Mouse (Mus musculus): ENCODE measurements around the gene Dnaja1. TPM values are rescaled to one million over a fixed set of nuclear protein-coding genes. Genes with fewer than 3 reads are reported as not detected.
A peak's percentile ranks its signal among the peaks of the same experiment; 100 is the strongest.

Dnaja1 gene
- total and polyA plus RNA-seq, 2 experiments from 2014 or later = 185 to 667 TPM

- Histone ChIP-seq H3K4me1 (ENCODE audit: insufficient read depth) (peaks cover 5% of the 10 kb centered on the region), H3K9ac (no peak overlapping the region), H3K4me2 (ENCODE audit: low read depth) (no peak overlapping the region), H3K27ac (ENCODE audit: low read depth, low read length) (no peak overlapping the region), H3K36me3 (ENCODE audit: insufficient read depth) (no peaks in the 10 kb centered on the region), H3K4me3 (ENCODE audit: low read depth, low read length) (no peak overlapping the region), H3K27me3 (ENCODE audit: insufficient read depth, low read length) (no peaks in the 10 kb centered on the region), H3K9me3 (ENCODE audit: low read length) (no peaks in the 10 kb centered on the region)
- no peak for ATAC-seq
- TF ChIP-seq CTCF (IDR thresholded peaks at IDR 0.05; ENCODE audit: low read depth) = no peak
- 89% methylated on average over 3 of the region's 3 CpGs for WGBS
- DNase-seq = no peak
Measured at GRCm38 (mm10) chr4:40717141-40717540, 4.8 kb upstream of the Dnaja1 start.

GRCm38 (mm10) chr4:40720910-40721309, 1.0 kb upstream of the Dnaja1 start:
- ATAC-seq = no peak
- H3K4me3 ChIP-seq (ENCODE audit: low read depth, low read length) = no peak overlapping the region
- 97% methylated on average over 8 of the region's 8 CpGs for WGBS
- H3K27me3 ChIP-seq (ENCODE audit: insufficient read depth, low read length) = no peaks in the 10 kb centered on the region
- H3K27ac ChIP-seq (ENCODE audit: low read depth, low read length) = peak overlapping the region; percentile 100; the same call in 1 of the 2 replicates
- no peak for DNase-seq
- H3K4me1 ChIP-seq (ENCODE audit: insufficient read depth) = peaks cover 24% of the 10 kb centered on the region
- no peak for TF ChIP-seq CTCF (IDR thresholded peaks at IDR 0.05; ENCODE audit: low read depth)
- no peaks in the 10 kb centered on the region for H3K9me3 ChIP-seq (ENCODE audit: low read length)
- H3K36me3 ChIP-seq (ENCODE audit: insufficient read depth) = peaks cover 7% of the 10 kb centered on the region; the same call in 1 of the 2 replicates
- H3K4me2 ChIP-seq (ENCODE audit: low read depth) = no peak overlapping the region
- no peak overlapping the region for H3K9ac ChIP-seq

- H3K4me2 ChIP-seq (ENCODE audit: low read depth) = peak overlapping the region; percentile 65
- H3K27me3 ChIP-seq (ENCODE audit: insufficient read depth, low read length) = no peaks in the 10 kb centered on the region
- peak; percentile 92 for DNase-seq
- peak overlapping the region; percentile 79 for H3K4me3 ChIP-seq (ENCODE audit: low read depth, low read length)
- TF ChIP-seq CTCF (IDR thresholded peaks at IDR 0.05; ENCODE audit: low read depth) = no peak
- H3K4me1 ChIP-seq (ENCODE audit: insufficient read depth) = peaks cover 26% of the 10 kb centered on the region
- H3K36me3 ChIP-seq (ENCODE audit: insufficient read depth) = peaks cover 21% of the 10 kb centered on the region
- peak overlapping the region; percentile 98 for H3K9ac ChIP-seq
- peak overlapping the region; percentile 100 for H3K27ac ChIP-seq (ENCODE audit: low read depth, low read length)
- H3K9me3 ChIP-seq (ENCODE audit: low read length) = no peaks in the 10 kb centered on the region
- peak; percentile 90 for ATAC-seq
- WGBS = under 1% methylated on average over 57 of the region's 62 CpGs
Measured at GRCm38 (mm10) chr4:40722687-40723460, 924 bp downstream of the Dnaja1 start.

- TF ChIP-seq CTCF (IDR thresholded peaks at IDR 0.05; ENCODE audit: low read depth) = no peak
- ATAC-seq (no peak), DNase-seq (no peak)
- Histone ChIP-seq H3K4me1 (ENCODE audit: insufficient read depth) (peaks cover 26% of the 10 kb centered on the region), H3K9ac (no peak overlapping the region), H3K4me2 (ENCODE audit: low read depth) (peak overlapping the region; percentile 65; the same call in 1 of the 2 replicates), H3K36me3 (ENCODE audit: insufficient read depth) (peaks cover 30% of the 10 kb centered on the region), H3K4me3 (ENCODE audit: low read depth, low read length) (peak overlapping the region; percentile 79; the same call in 1 of the 2 replicates), H3K27ac (ENCODE audit: low read depth, low read length) (no peak overlapping the region), H3K9me3 (ENCODE audit: low read length) (no peaks in the 10 kb centered on the region), H3K27me3 (ENCODE audit: insufficient read depth, low read length) (no peaks in the 10 kb centered on the region)
- 84% methylated on average over 7 of the region's 7 CpGs for WGBS
Measured at GRCm38 (mm10) chr4:40725141-40725540, 3.2 kb downstream of the Dnaja1 start.

DNA sequence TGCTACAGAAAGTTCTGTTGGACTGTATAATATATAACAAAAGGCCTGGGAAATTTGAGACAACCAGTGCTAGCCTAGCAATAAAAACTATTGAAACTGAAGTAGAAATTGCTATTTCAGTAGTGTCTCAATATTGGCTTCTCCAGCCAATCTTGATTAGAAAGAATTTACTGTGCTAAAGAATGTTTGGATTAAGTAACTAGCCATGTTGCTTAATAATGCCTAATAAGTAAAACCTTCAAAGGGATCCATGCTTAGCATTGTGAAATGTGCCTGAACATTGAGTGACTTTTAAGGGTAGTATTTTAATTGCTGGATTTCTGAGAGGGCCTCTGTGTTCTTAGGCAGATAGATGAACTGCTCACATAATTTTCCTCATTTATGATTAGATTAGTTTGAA, 3.6 kb downstream of the Dnaja1 start:
- ATAC-seq (no peak), DNase-seq (no peak)
- Histone ChIP-seq H3K27ac (ENCODE audit: low read depth, low read length) (no peak overlapping the region), H3K9me3 (ENCODE audit: low read length) (no peaks in the 10 kb centered on the region), H3K27me3 (ENCODE audit: insufficient read depth, low read length) (no peaks in the 10 kb centered on the region), H3K36me3 (ENCODE audit: insufficient read depth) (peaks cover 33% of the 10 kb centered on the region), H3K9ac (no peak overlapping the region), H3K4me1 (ENCODE audit: insufficient read depth) (peaks cover 26% of the 10 kb centered on the region), H3K4me2 (ENCODE audit: low read depth) (peak overlapping the region; percentile 65; the same call in 1 of the 2 replicates), H3K4me3 (ENCODE audit: low read depth, low read length) (no peak overlapping the region)
- TF ChIP-seq CTCF (IDR thresholded peaks at IDR 0.05; ENCODE audit: low read depth) = no peak

DNA sequence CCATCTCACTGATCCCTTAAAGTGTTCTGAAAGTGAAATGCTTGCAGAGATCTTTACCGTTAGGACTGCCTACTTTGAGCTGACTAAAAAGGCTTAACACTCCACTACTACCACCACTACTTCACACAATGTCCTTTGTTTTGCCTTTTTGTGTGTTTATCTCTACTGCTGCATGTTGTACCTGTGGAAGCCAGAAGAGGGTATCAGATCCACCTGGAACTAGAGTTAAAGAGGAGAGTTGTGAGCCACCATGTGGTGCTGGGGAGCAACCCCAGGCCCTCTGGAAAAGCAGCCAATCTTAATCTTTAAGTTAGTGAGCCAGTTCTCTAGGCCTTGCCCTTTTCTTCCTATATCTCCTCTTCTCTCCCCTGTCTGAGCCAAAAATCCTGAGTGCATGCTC, 5.3 kb downstream of the Dnaja1 start:
- no peak overlapping the region for H3K4me2 ChIP-seq (ENCODE audit: low read depth)
- no peak overlapping the region for H3K9ac ChIP-seq
- DNase-seq (no peak), ATAC-seq (no peak)
- WGBS = 73% methylated on average over 1 of the region's 1 CpGs
- no peaks in the 10 kb centered on the region for H3K9me3 ChIP-seq (ENCODE audit: low read length)
- H3K36me3 ChIP-seq (ENCODE audit: insufficient read depth) = peaks cover 50% of the 10 kb centered on the region
- H3K4me1 ChIP-seq (ENCODE audit: insufficient read depth) = peaks cover 21% of the 10 kb centered on the region
- H3K27ac ChIP-seq (ENCODE audit: low read depth, low read length) = no peak overlapping the region
- H3K4me3 ChIP-seq (ENCODE audit: low read depth, low read length) = no peak overlapping the region
- peak; percentile 37 for TF ChIP-seq CTCF (IDR thresholded peaks at IDR 0.05; ENCODE audit: low read depth)
- H3K27me3 ChIP-seq (ENCODE audit: insufficient read depth, low read length) = no peaks in the 10 kb centered on the region

GRCm38 (mm10) chr4:40731262-40731661, 9.3 kb downstream of the Dnaja1 start:
- no peak overlapping the region for H3K9ac ChIP-seq
- H3K4me2 ChIP-seq (ENCODE audit: low read depth) = no peak overlapping the region
- DNase-seq = no peak
- no peak overlapping the region for H3K4me3 ChIP-seq (ENCODE audit: low read depth, low read length)
- no peak for TF ChIP-seq CTCF (IDR thresholded peaks at IDR 0.05; ENCODE audit: low read depth)
- peaks cover 63% of the 10 kb centered on the region for H3K36me3 ChIP-seq (ENCODE audit: insufficient read depth)
- ATAC-seq = no peak
- no peak overlapping the region for H3K27ac ChIP-seq (ENCODE audit: low read depth, low read length)
- no peaks in the 10 kb centered on the region for H3K27me3 ChIP-seq (ENCODE audit: insufficient read depth, low read length)
- no peaks in the 10 kb centered on the region for H3K4me1 ChIP-seq (ENCODE audit: insufficient read depth)
- H3K9me3 ChIP-seq (ENCODE audit: low read length) = no peaks in the 10 kb centered on the region

Measured in forebrain, postnatal 0 days (tissue).